Mouse (Mus musculus) adrenal gland, adult 2 months (tissue): ENCODE results near the gene Cdkl3. TPM values are rescaled to one million over a fixed set of nuclear protein-coding genes. Genes with fewer than 3 reads are reported as not detected.
A peak's percentile ranks its signal among the peaks of the same experiment; 100 is the strongest.

ENCODE experiments used
- DNase-seq: peaks from one replicate; pipeline ENCODE4 v3.0.0; 2021
- polyA plus RNA-seq: library from polyadenylated mRNA; depleted of rRNA; stranded (reverse); fragments of >200 nt; gene quantifications from 2 replicates; pipeline ENCODE4 v1.2.3, GENCODE M21; 2012
- total RNA-seq, 2 experiments: library from RNA; stranded (reverse); gene quantifications; 2 replicates each; pipeline ENCODE4 v1.2.3; 2021

Cdkl3 gene
- total and polyA plus RNA-seq, 3 experiments, result 1.1 to 4.3 (median 3.7) TPM

- no peak for DNase-seq
These were observed 7.5 kb downstream of the Cdkl3 start for GRCm38 (mm10) chr11:52011541-52011940.

- DNase-seq, result no peak
These were observed 14.2 kb downstream of the Cdkl3 start for GRCm38 (mm10) chr11:52018217-52018616.

GRCm38 (mm10) chr11:52032356-52032755, 28.3 kb downstream of the Cdkl3 start:
- no peak for DNase-seq

- DNase-seq, result no peak
These were observed 29.9 kb downstream of the Cdkl3 start for GRCm38 (mm10) chr11:52033953-52034352.

GRCm38 (mm10) chr11:52035905-52036304, 31.9 kb downstream of the Cdkl3 start:
- DNase-seq, result no peak

- DNase-seq, result no peak
These were observed 33.6 kb downstream of the Cdkl3 start for GRCm38 (mm10) chr11:52037659-52038058.

GRCm38 (mm10) chr11:52043224-52043623, 39.2 kb downstream of the Cdkl3 start:
- no peak for DNase-seq

GRCm38 (mm10) chr11:52044156-52044555, 40.1 kb downstream of the Cdkl3 start:
- no peak for DNase-seq

GRCm38 (mm10) chr11:52046446-52047165, 42.6 kb downstream of the Cdkl3 start:
- peak; percentile 66 for DNase-seq

GRCm38 (mm10) chr11:52053371-52053770, 49.4 kb downstream of the Cdkl3 start:
- peak; percentile 56 for DNase-seq

- DNase-seq, result no peak
These were observed 50.7 kb downstream of the Cdkl3 start for GRCm38 (mm10) chr11:52054728-52055127.

GRCm38 (mm10) chr11:52056198-52056597, 52.2 kb downstream of the Cdkl3 start:
- DNase-seq, result no peak

- no peak for DNase-seq
These were observed 55.0 kb downstream of the Cdkl3 start for GRCm38 (mm10) chr11:52059001-52059400.

- no peak for DNase-seq
These were observed 56.3 kb downstream of the Cdkl3 start for GRCm38 (mm10) chr11:52060315-52060714.

GRCm38 (mm10) chr11:52062406-52062805, 58.4 kb downstream of the Cdkl3 start:
- no peak for DNase-seq

- no peak for DNase-seq
These were observed 60.4 kb downstream of the Cdkl3 start for GRCm38 (mm10) chr11:52064398-52064797.

GRCm38 (mm10) chr11:52065841-52066240, 61.8 kb downstream of the Cdkl3 start:
- no peak for DNase-seq

- DNase-seq, result peak; percentile 55
These were observed 67.7 kb downstream of the Cdkl3 start for GRCm38 (mm10) chr11:52071768-52072167.

- DNase-seq, result no peak
These were observed 69.6 kb downstream of the Cdkl3 start for GRCm38 (mm10) chr11:52073528-52074170.

- no peak for DNase-seq
These were observed 70.8 kb downstream of the Cdkl3 start for GRCm38 (mm10) chr11:52074626-52075470.

GRCm38 (mm10) chr11:52075794-52076633, 72.0 kb downstream of the Cdkl3 start:
- no peak for DNase-seq
